Mouse (Mus musculus) right cerebral cortex, postnatal 25 days (tissue): Measurements from ENCODE around the gene Tor1b.
A peak's percentile ranks its signal among the peaks of the same experiment; 100 is the strongest.

Experiments
- DNase-seq: peaks from one replicate; pipeline ENCODE4 v3.0.0; 2022

The Tor1b gene

DNA sequence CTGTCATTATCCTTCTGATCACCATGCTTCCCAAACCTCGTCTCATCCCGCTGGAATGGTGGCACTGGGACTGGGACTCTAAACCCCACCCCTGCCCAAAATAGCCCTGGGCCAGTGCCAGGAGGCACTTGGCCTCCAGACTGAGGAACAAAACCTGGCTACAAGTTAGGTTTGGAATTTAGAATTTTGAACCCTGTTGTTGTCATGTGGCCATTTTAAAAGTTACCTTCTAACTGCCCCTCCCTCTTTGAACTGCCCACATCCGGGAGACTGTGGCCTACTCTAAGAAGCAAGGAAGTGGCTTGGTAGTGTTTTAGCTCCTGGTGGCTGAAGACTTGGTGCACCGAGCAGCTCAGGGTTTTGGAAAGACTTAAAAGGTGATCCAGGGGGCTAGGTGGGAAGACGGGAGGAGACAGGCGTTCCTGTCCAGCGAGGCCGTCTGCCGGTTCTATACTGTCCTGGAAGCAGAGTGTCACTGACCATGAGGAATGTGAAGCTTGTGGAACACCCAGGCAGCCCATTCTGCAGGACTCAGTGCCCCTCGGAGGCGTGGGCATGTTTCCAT, 42.8 kb downstream of the Tor1b start:
- no peak for DNase-seq

DNA sequence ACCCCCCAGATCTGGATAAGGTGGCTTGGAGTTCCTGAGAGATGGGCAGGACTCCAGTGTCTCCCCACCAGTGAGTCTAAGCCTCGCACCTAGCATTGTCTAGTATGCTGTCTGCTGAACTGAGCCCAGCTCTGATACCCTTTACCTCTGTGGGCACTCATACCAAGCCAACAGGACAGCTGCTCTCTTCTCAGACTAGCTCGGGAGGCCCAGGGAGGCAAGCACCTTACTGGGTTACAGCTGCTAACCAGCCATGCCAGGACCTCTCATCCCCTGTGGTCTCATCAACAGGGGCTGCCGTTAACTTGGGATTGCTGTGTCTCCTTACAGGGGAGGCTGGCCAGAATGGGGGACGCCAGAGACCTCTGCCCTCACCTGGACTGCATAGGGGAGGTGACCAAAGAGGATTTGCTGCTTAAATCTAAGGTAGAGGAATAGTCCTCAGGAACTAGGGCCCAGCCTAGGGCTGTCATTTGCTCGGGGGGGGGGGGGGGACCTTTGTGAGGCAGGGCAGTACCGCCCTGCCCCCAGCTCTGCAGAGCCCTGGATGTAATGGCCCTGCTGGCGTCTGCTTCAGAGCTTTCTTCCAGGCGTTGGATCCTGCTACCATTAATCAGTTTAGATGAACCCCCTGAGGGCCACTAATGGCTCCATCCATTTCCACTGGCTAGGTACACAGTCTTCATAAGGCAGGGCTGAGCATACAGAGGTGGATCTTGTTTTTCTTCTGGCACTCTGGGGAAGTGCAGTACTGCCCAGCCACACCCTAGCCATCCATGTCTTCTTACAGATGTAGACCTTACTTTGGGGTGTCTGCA, 45.9 kb downstream of the Tor1b start:
- DNase-seq: no peak

GRCm38 (mm10) chr2:31002857-31003256, 50.1 kb downstream of the Tor1b start:
- DNase-seq: peak; percentile 32

DNA sequence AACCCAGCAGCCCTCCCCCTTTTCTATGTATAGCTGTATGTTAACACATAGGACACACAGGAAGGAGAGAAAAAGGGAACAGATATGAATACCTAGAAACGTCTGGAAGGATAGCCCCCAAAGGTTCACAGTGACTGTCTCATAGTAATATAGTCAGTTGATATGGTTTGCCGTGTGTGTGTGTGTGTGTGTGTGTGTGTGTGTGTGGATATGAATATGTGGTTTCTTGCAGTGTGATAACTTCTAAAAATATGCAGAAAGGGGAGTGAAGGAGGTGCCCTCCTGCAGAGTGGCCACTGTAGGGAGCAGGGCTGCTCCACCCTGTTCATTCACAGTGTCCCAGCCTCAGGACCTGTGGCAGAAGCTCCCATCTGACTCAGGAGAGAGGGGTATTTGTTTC, 52.7 kb downstream of the Tor1b start:
- DNase-seq: no peak

DNA sequence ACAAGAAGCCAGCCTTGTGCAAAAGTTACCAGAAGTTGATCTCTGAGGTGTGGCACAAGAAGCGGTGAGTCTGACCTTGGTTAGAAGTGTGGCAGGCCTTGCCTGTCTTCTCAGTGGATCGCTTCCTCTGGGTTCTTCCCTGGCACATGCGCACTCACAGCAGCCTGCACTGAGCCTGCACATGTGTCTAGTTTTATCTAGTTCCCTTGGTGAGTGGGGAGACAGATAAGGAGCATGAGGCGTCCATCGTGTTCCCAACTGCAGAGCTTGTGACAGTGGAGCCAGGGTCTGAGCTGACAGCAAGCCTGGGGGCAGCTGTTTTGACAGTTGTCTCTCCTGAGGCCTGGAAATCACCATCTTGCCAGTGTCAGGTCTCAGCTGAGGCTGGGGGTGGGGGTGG, 53.7 kb downstream of the Tor1b start:
- no peak for DNase-seq

DNA sequence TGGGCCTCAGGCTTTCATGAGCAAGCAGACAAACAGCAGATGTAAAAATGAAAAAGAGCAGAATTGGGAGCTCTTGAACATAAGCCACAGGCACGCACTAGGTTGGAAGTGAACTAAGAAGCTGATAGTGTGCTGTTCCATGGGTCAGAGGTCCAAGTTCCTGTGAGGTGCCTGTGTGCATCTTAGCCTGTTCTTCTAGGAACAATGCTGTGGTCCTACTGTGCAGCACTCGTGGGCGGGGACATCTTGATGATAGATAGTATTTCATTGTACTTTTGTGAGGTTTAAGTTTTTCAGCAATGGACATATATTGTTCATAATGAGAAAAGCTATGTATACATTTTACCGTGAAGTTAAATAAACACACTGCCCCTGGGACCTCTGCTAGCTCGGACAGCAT, 54.4 kb downstream of the Tor1b start:
- no peak for DNase-seq
